Mouse (Mus musculus) erythroblast, embryonic 14.5 days (primary cell): ENCODE results near the gene Wdr74.

Source experiments
- GATA1 ChIP-seq: IDR thresholded peaks from 2 replicates; pipeline ENCODE4 v1.6.1; 2012; ENCODE audit warnings: low read length, inconsistent platforms, mixed read lengths
- TAL1 ChIP-seq: IDR thresholded peaks from 3 replicates; pipeline ENCODE4 v1.6.1; 2012; ENCODE audit warnings: low read length, inconsistent platforms, mixed read lengths

DNA sequence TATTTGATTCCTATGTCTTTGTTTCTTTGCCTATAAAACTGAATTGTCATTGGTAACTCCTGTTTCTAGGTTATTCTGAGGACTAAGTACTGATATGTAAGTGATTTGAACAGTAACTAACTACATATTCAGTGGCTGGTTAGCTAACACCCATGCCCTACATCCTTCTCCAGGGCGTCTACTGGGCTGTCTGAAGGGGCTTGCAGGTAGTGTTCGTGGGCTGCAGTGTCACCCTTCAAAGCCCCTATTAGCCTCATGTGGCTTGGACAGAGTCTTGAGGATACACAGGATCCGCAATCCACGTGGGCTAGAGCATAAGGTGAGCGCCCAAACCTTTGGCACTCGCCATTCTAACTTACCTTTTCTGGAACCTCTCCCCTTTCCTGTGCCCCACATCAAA, 4.0 kb downstream of the Wdr74 start:
- TF ChIP-seq TAL1, result no peak
- no peak for TF ChIP-seq GATA1
